Mouse (Mus musculus) adrenal gland, adult 2 months (tissue): ENCODE data around the gene Ulk2. TPM values are rescaled to one million over a fixed set of nuclear protein-coding genes. Genes with fewer than 3 reads are reported as not detected.
"Not testable (repeated sequence)": the region's sequence is repeated elsewhere in the genome, so short reads cannot be mapped to it uniquely, and the experiment has no call there.

Experiments
- DNase-seq: peaks from one replicate; pipeline ENCODE4 v3.0.0; 2021
- long read RNA-seq: library from polyadenylated mRNA; stranded (forward); transcript quantifications from one replicate; pipeline ENCODE4 v2.0.0, GENCODE M21; 2021
- polyA plus RNA-seq: library from polyadenylated mRNA; depleted of rRNA; stranded (reverse); fragments of >200 nt; gene quantifications from 2 replicates; pipeline ENCODE4 v1.2.3, GENCODE M21; 2012; rRNA removed
- total RNA-seq, 2 experiments: library from RNA; stranded (reverse); gene quantifications; 2 replicates each; pipeline ENCODE4 v1.2.3; 2021

Gene Ulk2
- 10 to 100 TPM; 36.3 to 38.6 TPM for total RNA-seq
- polyA plus RNA-seq, result 44.1 and 50.9 TPM in 2 replicates
- long read RNA-seq, full-length matches to known transcripts, result 11 of 23 reads
- long read RNA-seq, partial matches to known transcripts, result 8 of 23 reads
- long read RNA-seq, other reads (novel, unspliced or antisense), result 4 of 23 reads

GRCm38 (mm10) chr11:61854988-61855411, at the start of gene Ulk2:
Gene Ulk2, minus strand, starts transcription at chr11:61855073.
- peak; percentile 94 for DNase-seq

DNA sequence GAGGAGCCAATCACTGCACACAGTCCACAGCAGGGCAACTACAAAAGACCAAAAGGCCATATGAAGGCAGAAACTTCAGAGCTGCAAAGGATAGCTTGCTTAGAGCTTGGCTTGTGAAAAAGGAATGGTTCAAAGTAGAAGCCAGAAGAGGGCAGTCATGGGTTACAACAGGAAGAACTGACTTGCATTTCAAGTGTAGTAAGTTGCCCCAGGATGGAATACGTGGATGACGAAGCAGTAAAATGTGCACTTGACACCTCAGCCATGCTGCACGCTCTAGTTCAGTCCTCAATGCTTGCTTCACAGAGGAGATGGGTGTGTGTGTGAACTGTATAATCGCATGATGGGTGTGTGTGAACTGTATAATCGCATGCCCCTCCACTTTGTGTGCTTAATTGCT, 27.3 kb upstream of the Ulk2 start:
- no peak for DNase-seq

- DNase-seq, result peak; percentile 78
Observed at GRCm38 (mm10) chr11:61879921-61880320, 25.0 kb upstream of the Ulk2 start.

DNA sequence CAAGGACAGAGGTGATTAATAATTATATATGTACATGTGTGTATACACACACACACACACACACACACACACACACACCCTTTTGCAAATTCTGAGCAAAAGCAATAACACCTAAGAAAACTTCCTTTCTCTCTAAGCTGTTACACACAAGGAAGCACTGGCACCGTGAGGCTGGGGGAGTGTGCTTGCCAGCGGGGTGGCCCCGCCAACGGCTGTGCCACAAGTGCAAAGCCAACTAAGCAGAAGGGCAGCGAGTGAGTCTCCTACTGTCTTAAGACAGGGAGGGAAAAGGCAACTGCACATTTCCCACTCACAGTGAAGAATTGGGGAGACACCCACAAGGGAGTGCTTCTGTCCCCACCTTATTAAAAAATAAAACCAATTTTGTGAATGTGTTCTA, 17.0 kb upstream of the Ulk2 start:
- no peak for DNase-seq

- DNase-seq, result peak; percentile 21
Observed at GRCm38 (mm10) chr11:61866856-61867255, 12.0 kb upstream of the Ulk2 start.

DNA sequence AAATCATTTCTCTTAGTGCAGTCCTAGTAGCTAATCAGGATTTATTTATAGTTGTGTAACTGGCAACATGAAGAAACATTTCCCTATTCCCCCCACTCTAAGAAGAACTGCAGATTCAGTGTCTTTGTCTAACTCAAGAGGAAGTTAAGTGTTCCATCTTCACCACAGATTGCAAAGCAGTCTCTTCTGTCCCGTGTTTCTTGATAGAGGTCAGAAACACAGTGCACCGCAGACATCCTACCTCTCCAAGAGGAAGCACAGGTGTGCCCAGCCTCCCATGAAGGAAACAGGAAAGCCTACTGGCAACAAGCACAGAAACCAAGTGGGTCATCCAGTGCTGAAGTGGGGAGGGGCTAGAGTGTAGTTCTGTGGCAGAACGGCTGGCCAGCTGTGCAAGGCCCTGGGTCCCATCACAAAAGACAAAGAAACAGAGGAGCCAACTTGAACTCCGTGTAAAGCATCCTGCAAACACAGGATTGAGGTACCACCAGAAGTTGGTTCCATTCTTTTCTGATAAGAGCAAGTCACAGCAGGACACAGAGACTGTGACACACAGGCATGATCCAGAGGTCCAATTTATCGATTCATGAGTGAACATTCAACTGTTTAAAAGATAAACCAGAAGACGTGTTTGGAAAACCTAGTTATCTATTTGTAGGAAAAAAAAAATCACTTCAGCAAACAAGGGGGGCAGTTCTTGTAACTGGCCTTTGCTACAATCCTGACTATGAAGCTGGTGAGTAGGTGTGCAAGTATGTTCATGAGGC, 7.1 kb upstream of the Ulk2 start:
- no peak for DNase-seq

DNA sequence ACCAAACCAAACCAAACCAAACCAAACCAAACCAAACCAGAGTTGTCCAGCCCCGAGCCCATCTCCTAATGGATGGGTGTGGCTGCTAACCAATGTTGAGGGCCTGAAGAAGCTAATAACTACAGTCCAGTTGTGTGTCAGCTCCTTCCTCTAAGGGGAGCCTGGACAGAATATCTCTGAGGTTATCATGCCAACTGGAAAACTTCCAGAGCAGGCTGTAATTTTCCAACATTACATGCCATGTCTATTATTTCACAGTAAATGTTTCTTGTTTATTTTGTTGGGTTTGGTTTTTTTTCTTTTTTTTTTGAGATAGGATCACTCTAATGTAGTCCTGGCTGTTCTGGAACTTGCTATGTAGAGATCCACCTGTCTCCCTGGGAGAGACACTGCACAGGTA, 4.4 kb upstream of the Ulk2 start:
- no peak for DNase-seq

DNA sequence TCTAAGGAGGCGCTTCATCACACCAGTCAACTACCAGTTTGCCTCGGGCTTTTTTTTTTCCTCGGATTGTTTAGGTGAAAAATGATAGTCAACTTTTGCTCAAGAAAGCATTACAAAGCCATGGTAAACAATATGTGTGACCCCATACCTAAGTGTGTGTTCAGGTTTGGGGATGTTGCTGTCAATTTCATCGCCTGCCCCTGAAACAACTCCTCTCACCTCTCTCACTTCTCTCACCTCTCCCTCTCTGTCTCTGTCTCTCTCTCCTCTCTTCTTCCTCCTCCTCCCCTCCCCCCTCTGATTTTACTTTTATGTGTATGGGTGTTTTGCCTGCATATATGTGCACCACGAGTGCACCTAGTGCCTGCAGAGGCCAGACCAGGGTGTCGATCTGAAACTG, 666 bp upstream of the Ulk2 start:
- DNase-seq, result no peak

DNA sequence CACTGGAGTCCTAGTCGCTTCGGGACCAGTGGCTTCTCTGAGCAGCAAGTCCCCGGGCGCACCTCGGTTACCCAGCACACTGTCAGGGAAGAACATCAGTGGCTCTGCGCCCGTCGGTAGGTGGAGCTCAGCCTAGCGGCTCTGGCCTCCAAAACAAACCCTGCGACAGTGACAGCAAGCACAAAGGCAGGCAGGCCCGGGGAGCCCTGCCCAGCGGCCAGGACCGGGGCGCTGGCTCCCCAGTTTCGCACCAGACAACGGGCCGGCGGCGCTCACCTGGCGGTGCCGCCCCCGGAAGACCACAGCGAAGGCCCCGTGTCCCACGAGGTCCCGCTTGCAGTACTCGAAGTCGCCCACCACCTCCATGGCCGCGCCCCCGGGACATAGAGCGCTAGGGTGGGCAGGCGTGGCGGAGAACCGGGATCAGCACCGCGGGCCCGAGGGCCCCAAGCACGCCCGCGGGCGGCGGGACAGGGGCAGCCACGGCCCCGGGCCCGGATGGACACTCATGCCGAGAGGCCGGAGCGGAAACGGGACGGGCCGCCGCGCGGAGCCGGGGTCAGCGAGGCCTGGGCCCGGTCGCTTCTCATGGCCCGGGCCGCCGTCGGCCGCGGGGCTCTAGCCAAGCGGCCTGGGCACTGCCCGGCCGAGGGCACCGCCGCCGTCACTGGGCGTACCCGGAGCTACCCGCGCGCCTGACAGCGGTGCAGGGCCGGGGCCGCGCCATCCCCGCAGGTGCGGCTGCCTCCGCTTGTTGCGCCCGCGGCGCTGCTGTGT, 474 bp downstream of the Ulk2 start:
- DNase-seq, result peak; percentile 93

DNA sequence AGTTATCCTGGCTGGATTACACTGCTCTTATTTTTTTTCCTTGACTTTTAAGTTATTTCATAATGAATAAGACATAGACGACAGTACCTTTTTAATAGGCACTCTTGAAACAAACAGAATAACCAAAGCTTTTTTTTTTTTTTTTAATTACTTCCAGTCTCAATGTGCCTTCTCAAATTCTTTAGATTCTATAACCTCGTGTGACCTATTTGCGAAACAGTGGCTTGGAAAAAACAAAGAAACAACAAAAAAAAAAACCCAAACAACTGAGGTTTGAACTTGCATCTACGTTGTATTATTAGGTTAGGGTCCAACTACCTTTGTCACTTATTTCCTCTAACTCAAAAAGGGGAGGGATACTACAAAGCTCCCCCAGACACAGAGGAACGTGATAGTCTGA, 1.2 kb downstream of the Ulk2 start:
- DNase-seq, result no peak

DNA sequence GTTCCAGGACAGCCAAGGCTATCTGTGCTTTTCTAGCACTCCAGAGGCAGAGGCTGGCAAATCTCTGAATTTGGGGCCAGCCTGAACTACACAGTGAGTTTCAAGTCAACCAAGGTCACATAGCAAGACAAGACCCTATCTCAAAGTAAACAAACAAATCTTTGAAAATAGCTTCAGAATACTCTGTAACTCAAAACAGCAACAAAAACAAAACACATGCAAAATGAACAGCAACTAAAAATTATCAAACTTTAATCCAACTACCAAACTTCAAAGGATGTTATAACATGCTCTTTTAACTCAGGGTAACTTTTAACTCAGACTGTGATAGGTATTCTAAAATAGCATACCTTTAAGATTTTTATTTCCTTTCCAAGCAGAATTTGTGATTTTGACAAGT, 2.0 kb downstream of the Ulk2 start:
- no peak for DNase-seq

- DNase-seq, result no peak
Observed at GRCm38 (mm10) chr11:61851195-61851594, 3.7 kb downstream of the Ulk2 start.

GRCm38 (mm10) chr11:61840663-61841062, 14.2 kb downstream of the Ulk2 start:
- DNase-seq, result not testable (repeated sequence)

GRCm38 (mm10) chr11:61839940-61840339, 14.9 kb downstream of the Ulk2 start:
- no peak for DNase-seq

GRCm38 (mm10) chr11:61839182-61839581, 15.7 kb downstream of the Ulk2 start:
- no peak for DNase-seq

DNA sequence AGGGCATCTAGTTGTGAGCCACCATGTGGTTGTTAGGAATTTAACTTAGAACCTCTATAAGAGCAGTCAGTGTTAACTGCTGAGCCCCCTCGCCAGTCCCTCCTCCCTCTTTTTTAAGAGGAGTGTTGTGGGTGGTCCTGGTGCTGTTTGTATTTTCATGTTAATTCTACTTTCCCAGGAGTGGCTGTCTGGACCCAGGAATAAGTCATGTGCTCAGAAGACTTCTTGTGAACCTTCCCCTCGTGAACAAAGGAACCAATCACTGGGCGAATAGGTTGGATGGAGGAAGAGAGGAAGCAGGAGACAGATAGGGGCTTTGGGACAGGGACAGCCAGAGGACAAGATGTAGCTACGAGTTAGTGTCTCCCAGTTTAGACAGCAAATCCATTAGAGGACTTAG, 45.1 kb downstream of the Ulk2 start:
- no peak for DNase-seq

GRCm38 (mm10) chr11:61808551-61809117, 46.2 kb downstream of the Ulk2 start:
- no peak for DNase-seq

GRCm38 (mm10) chr11:61793441-61793840, 61.4 kb downstream of the Ulk2 start:
- no peak for DNase-seq

GRCm38 (mm10) chr11:61788550-61788949, 66.3 kb downstream of the Ulk2 start:
- DNase-seq, result no peak

- not testable (repeated sequence) for DNase-seq
Observed at GRCm38 (mm10) chr11:61782526-61782925, 72.3 kb downstream of the Ulk2 start.

DNA sequence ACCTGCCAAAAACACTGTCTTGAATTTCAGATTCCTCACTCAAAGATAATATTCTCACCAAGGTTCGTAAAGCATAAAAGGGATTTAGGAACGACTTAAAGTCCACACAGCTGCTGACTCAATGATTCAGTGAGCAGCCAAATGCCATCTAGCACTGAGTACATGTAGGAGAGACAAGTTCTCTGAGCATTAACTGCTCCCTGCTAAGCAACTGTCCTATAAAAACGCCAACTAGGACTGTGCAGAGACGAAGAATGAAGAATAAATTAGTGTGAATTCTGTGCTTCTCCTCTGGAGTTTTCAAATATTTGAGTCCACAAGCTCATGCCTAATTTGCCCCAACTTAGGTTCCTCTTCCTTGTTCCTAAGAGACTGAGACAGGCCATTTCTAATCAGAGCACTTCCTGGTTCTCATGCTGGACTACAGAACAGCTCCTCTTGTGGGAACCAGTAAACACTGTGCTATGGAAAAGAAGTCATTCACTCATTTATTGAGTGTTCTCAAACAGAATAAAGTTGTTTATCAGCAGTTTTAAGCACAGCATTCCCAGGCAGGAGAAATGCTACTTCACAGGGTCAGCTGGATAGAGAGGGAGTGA, 80.2 kb downstream of the Ulk2 start:
- no peak for DNase-seq
